Mouse (Mus musculus) kidney, postnatal 4 days (tissue): ENCODE measurements around the gene Ccdc34.

Experiments used
- DNase-seq, 2 experiments: peaks; one replicate each; pipeline ENCODE4 v3.0.0; 2021; ENCODE audit warnings: mixed read lengths in 2 of 2

Gene Ccdc34

DNA sequence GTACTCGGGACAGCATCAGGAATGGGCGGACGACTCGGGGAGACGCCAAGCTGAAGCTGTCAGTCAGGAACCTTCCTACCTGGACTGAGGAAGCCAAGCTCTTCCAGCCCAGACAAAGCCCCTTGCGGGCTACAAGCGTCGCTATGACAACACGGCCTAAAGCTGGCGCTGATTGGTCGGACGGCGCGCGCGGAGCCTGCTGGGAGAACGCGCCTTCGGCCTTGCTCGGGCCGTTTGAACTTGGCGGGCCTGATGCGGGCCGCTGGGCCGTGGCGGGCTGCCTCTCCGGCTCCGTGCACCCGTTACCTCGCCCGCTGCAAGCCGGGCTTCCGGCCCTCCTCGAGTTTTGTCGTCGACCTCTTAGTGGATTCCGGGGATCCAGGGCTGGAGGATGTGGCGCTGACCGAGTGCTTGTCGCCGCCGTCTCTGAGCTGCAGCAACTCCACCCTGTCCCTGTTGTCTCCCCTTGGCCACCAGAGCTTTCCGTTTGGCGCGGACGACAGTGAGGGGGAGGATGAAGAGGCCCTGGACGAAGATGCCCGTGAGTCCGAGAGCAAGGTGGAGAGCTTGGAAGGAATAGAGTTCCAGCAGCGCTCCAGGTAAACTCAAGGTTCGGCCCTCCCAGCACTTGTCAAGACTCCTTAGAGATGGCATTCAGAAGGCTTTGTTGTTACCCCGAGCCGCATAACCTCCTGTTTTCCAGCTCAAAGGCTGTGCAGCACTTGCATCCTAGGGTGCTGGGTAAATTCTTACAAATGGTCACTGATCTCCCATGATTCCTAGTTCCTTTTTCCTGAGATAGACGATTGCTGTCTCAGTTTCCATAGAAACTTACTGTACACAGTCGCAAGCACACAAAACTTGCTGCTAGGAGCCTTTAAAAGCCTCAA lies at the start of gene Ccdc34:
Gene Ccdc34, plus strand, starts transcription at position 202 of the 890 bp plus-strand sequence.
- DNase-seq, result peak; percentile 94 to 96

DNA sequence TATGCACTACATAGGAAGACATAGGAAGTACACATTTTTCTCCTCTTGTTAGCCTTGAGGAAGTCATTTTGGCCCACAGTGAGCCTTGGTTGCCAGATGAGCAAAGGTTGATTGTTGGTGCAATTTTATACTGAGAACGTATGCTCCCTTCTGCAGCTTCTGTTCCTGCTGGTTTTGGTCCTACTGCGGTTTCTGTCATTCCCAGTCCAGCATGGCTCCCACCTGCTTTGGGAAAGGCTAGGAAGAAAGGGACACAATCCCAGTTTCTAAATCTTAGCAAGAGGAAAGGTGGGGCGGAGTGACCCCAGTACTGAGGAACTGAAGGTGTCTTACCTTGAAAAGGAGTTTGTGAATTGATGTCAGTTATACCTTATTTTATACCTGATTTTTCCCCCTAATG lies 48.2 kb upstream of the Ccdc34 start:
- no peak for DNase-seq

DNA sequence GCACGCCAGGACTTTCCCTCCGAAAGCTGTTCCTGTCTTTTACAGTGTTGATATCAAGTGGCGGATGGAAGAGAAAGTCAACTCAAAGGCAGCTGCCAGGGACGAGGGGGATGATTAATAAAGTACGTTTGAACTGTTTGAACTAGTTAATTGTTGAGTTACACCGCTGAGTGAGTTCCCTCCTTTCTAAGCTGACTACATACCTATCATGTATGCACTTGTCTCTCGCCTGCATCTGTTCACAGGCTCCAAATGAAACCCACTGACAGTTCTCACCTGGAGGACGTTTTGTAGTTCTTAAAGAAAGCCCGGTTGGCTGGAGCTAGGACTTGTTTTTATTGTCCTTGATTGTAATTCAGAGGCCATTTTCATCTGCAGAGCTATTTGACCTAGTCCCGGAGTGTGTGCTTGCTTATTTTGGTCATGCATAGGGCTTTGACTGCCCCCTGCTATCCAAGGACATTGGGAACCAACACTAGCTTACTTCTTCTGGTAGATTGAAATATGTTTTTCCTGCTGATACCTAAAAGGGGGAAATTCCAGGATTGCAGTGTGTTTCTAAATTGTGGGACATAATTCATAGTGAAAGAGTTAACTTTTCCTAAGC lies 47.6 kb upstream of the Ccdc34 start:
- no peak for DNase-seq

DNA sequence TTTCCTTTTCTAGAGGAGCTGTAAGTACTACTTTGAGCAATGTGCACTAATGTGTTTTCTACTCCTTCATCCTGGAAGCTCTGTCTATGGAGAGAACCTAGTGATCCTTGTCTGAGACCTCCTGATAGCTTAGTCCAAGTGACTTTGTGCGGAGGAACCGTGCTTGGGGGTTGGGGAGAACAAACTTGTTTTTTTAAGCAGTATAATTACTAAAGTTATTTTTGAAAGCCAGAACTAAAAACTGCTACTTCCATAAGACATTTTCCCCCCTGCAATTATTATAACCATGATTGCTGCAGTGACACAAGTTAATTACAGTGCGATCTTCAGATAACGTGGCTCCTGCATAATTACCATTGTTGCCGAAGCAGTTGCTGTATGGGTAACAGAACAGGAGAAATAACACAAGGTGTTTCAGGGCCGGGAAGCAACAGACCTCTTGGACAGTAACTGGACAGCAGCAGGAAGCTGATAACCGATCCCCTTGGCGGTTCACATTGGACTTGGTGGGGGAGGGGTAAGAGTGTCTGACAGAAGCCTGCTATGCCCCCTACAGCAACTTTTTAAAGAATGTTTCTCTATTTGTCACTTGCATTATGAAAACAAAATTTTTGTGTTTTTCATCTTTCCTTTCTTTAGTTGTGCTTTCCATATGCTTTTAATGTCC lies 46.7 kb upstream of the Ccdc34 start:
- no peak for DNase-seq

DNA sequence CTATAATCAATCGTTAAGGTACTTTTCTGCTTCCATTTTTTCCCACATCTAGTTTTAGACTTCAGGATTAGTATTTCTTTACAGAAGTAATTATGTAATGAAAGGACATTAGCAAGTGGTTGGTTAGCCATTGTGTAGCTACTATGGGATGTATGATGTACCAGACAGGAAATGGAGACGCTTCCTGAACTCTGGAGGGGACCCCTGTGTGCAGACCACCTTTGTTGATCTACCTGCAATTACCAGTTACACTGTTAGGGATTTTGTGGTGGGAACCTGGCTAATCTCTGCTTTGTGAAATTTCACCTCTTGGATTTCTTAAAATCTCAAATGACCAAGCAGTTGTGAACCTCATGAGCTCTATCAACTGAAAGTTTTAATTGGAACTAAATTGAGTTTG lies 45.3 kb upstream of the Ccdc34 start:
- no peak for DNase-seq

DNA sequence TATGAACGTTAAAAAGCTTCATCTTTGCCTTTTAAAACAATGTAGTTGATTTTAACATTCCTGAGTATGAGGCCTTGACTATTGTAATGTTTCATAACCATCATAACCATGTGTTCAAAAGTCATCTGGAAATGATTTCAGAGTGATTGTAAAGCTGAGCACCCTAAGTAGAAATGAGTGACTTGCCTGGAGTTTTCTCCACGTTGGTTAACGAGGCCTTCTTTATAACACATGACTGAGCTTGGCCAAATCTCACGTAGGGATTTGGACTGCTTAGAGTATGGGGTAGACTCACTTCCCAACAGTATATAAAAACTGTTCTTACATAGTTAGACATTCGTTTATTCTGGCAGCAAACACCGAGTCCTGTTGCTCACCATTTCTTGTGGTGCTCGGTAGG lies 44.7 kb upstream of the Ccdc34 start:
- no peak for DNase-seq

DNA sequence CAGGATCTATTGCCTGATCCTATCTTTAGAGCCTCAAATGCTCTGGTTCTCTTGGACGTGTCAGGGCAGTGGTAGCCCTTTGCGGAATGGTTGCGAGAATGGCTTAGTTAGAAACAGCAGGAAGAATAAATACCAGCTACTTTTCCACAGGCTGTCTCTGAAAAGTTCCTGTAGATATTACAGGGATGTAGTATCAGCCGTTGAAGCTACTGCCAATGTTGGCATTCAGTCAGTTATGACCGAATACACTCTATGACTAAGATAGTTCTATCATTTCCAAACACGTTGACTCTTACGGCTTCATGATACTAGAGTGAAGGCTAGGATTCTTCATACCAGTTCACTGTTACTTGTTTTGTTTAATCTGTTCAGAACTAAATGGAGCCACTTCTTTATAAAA lies 42.8 kb upstream of the Ccdc34 start:
- no peak for DNase-seq

DNA sequence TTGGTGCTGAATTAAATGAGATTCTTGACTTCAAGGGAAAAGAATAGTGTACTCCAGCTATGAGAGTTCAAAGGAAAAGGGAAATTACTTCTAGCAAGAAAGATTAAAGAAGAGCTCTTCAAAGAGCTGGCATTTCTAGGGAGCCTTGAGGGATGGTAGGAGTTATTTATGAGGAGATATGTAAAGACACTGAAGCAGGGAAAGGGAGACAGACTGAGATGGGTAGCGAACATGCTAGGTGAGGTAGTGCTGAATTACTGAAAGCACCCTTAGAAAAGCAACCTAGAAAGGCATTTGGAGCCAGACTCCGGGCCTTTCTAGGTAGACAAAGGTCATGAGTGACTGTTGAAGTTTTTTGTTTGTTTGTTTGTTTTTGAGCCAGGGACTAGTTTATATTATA lies 41.4 kb upstream of the Ccdc34 start:
- DNase-seq, result no peak

DNA sequence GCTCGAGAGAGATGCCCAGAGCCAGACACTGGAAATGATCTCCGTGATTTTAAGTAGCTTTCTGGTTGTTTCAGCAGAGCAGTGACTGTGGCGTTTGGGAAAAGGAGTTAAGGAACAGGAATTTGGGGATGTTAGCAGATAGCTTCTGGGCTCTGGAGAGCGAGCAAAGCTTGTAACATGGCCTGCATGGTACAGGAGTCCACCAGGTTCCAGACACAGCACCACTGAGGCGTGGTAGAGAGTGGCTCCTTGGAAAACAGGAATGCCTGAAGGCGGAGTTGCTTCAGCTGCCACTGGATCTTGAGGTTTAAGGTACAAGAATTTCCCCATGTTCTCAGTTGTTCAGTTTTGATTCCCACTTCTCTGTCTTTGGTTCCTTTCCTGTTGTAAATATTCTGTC lies 40.3 kb upstream of the Ccdc34 start:
- DNase-seq, result peak in 1 of 2 experiments; percentile 34

DNA sequence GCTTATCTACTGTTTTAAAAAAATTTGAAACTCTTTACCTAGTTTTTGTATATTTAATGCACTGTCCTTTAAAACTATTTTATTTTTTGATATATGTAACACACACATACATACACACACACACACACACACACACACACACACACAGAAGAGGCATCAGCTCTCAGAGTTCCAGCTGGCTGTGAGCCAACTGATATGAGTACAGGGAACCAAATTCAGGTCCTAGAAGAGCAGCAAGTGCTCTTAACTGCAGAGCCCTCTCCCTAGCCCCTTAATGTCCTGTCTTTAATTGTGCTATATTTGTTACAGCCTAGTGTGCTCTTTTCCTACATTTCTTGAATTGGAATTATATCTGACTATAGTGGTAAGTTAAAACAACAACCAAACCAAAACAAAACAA lies 38.4 kb upstream of the Ccdc34 start:
- DNase-seq, result no peak

DNA sequence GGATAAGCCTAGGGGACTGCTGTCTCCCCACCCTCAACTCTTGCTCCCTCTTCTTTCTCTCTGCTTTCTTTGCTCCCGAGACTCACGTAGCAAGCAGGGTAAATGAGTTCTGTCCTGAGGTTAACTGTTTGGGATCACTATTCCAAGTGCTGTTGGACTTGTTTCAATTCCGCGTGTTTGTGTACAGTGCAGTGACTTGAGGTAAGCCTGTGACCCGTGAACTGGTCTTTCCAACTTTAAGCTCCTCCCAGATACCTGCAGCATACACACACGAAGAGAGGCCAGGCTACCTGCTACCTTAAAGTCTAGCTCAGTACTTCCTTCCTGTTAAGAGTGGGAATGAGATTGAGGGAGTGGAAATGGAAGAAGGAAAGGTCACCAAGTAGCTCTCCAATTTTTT lies 34.2 kb upstream of the Ccdc34 start:
- DNase-seq, result no peak

DNA sequence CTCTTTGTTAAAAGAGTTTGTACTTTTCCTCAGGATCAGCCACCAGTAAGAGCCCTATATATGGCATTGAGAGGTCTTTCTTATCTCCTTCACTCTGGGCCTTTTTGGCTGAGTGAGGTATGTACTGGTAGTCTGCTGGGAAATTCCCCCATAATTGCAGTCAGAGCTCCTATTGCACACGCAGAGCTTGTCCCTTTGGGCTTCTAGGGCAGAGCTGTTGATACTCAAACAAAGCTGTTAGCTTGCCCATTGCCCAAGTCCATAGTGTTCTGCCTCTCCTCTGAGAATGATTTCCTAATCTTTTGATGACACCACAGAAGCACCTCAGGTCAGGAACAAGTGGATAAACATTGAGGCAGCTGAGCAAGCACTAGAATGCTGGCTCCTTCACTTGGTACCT lies 32.7 kb upstream of the Ccdc34 start:
- no peak for DNase-seq

DNA sequence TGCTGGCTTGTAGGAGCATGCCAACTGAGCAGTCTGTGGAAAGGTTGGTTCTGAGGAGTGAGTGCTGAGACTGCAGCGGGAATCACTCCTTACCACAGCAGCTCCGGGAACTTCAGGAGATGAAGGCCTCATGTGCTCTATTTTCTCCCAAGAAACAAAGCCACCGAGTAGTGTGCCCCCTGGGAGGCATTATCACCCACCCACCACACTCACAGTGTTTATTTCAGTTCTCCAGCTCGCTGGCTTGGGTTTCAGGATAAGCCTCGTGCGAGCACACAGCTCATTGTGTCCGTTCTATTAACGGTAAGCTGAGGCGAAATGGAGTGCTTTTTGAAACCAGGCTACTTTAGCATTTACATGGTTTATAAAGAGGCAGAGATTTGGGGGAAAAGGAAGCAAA lies 32.1 kb upstream of the Ccdc34 start:
- no peak for DNase-seq

DNA sequence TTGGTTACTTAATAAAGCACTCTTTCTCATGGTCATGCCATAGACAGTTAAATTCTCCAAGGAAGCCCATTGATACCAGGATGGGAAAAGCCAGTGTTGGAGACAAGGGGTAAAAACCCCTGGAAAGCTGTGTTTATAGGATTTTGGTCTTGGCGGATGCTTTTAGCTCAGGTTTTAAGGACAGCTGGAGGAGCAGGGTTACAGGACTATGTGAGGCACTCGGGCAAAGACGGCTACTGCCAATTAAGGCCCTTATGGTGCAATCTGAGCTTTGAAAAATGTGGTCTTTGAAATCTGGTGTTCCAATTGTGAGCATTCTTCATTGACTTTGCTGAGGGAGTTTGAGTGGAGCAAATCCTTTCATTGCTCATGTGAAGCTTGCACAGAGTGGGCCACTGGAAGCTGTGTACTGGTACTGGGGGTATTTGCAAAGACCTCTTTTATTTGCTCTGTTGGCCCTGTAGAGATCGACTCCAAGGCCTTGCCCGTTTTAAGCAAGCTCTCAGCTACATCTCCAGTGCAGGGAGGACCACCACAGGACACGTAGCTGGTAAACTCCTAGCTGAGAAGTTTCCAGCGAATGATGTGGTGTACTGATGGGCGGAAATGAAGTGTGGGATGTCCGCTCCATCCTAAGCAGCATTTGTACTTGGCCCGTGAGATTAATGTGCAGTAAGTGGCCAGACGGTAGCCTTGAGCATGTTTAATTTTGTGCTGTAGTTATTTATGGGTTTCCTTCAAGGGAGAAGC lies 31.4 kb upstream of the Ccdc34 start:
- no peak for DNase-seq

DNA sequence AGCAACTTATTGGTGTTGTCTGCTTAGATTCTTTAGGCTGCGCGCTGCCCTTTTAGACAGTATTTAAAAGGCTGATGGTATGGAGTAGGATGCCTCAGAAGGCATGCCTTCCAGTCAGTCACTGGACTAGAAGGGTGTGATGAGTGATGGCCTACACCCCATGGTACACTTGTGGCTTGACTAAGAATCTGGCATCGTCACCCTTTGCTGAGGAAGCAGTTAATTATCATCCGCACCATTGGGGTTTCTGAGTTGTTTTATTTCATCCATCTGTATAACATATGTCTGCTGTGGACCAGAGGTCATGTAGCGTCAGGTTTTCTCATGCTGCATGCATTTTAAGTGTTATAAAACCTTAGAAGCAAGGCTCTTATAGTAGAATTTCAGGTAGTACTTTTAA lies 29.7 kb upstream of the Ccdc34 start:
- no peak for DNase-seq

DNA sequence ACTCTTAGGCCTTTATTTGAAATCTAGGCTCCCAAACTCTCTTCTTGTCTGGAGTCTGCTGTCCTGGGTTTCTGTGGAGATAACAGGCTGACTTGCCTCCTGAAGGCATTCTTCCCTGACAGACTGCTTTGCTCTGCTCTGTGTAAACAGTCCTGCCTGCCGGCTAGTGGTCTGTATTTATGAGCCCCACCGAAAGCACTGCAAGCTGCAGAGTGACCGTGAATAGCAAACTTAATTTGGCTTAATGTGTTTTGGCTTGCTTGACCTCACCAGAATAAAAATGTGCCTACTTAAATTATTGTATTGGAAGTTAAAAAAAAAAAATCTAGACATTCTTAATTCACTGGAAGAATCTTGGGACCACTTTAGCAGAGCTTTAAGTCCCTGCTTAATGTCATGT lies 28.4 kb upstream of the Ccdc34 start:
- DNase-seq, result peak; percentile 34 to 55

DNA sequence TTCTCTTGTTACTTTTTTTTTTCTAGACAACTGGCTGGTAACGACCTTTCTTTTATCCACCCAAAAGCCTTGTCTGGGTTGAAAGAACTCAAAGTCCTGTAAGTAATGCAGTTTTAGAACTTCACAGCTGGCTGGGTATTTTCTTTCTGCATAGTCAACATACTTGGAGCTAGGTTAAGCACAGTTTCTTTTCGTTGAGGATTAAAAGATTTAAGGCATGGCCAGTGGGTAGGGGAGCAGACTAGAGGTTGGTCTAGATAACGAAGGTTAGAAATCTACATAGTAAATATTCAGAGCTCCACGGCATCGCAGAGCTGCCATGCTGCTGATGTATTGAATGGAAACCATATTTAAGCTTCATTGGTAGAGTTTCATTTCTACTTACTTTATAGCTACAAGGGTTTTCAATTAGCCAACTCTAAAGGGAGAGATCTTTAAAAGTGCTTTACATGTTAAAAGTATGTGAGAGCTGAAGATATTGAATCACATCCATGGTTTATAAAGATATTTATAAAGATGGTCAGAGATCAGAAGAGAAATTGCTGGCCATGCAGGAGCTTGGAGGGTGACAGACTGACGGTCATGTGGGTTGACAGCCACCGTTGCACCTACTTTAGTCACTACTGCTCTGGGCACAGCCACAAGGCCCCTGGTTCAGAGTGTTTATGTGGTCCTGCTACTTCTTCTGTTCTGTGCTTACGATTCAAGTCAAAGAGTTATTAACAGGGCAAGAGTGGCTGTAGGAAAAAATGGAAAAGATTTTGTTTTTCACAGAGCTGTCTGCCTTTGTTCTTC lies 27.7 kb upstream of the Ccdc34 start:
- DNase-seq, result no peak

DNA sequence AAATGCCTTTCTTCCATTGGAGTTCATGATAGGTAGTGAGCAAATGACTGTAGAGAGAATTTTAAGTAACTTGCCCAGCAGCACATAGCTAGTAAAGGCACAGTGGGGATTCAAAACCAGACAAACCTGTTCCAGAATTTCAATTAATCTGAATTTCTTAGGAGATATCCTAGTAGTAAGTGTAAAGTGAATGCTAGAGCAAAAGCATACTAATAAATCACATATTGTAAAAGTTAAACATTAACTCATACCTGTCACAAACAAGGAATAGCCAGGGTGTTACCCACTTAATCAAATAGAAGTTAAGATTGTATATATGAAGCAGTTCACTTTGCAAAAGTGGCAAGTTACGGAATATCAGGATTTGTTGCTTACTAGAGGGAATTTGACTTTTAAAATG lies 25.9 kb upstream of the Ccdc34 start:
- no peak for DNase-seq

DNA sequence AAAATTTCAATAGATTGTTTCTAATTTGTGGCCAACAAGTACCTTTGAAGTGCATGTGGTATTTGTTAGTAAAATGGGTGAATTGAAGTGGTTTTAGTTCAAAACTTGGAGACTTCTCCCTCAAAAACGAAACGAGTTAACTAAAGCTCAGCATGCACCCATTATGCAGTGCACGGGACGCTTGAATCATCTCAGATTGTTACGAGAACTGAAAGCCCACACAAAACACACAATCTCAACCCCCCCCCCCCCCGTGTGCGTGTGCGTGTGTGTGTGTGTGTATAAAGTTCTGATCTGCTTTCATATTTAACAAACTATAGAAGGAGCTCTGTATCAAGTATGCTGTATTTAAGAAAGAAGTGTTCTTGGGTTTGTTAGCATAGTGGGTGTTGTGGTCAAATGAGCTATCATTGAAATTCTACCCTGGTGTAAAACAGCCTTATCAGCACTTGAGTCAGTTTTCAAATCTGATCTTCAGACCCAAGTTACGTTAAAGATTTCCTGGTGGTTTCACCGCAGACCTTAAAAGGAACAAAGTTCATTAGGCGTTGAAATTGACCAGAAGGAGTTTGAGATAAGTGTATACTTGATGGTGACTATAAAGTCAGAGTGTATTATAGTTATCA lies 25.1 kb upstream of the Ccdc34 start:
- no peak for DNase-seq

DNA sequence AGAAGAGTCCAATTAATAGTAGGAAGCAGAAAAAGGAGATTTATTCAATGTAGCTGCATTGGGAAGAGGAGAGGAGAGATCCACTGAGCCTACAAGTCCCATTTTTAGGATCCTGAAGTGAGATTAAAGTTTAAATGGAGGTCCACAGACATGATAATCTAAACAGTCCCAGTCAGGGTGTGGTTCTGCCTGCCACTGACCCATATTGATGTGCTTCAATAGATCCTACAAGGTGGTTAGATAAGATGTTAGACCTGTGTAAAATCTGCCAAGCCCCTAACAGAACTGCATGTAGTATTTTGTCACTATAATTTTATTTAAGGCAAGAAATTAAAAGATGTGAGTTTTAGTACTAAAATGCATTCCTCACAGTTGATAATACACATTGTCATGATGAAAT lies 24.2 kb upstream of the Ccdc34 start:
- no peak for DNase-seq

DNA sequence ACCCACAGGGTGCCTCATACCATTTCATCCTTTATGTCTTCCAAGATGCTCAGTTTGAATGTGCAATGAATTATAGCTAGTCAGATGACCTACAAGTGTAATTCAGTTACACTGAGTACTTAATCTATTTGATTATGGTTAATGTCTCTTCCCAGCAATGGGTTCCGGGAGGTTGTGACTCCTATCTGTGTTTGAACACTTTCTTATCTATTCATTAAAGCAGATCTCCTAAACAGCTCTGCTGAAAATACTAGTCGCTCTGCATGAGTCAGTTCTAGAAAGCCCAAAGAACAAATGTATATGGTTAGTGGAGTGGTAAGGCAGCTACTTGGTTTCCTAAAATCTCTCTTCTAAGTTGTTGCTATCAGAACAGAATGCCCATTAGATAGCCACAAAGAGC lies 22.6 kb upstream of the Ccdc34 start:
- DNase-seq, result no peak

DNA sequence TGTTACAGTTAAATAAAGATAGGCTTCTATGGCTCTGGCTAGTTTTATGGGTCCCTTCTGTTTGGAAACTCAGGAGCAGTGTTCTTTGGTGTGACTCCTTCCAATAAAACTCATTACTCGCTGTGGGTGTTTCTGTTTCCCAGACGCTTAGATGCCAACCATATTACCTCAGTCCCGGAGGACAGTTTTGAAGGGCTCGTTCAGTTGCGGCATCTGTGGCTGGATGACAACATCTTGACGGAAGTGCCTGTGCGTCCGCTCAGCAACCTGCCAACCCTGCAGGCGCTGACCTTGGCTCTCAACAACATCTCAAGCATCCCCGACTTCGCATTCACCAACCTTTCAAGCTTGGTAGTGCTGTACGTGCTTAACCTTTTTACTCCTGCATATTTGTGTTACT lies 21.2 kb upstream of the Ccdc34 start:
- DNase-seq, result no peak
